Mouse (Mus musculus): ENCODE measurements around the gene Cdh22. TPM values are rescaled to one million over a fixed set of nuclear protein-coding genes. Genes with fewer than 3 reads are reported as not detected.

Gene Cdh22
- polyA plus RNA-seq, 1 experiment from 2014 or later, result 11.0 TPM

DNA sequence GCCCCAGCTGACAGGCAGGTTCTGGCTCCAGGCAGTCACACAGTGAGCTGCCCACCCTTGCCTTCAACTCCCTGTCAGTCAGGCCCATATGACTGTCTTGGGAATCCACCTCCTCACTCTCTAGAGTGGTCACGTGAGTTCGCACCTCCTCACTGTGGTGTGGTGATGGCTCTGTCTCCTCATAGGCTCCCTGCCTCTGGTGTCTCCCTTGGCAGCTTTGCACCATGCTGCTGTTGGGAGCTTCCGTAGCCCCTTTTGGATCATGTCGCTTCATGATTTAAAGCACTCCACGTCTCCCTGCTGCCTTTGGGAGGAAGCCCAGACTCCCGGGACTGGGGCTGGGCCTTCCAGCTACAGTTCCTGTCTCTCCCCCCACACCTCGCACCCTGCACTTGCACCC is 170.2 kb downstream of the Cdh22 start:
- Histone ChIP-seq H3K9me3 (ENCODE audit: control insufficient read depth, low read length) (no peaks in the 10 kb centered on the region), H3K27ac (ENCODE audit: low read depth, low read length) (no peak overlapping the region), H3K27me3 (replicated peaks; ENCODE audit: control insufficient read depth, insufficient read depth, low read length) (0 out of 2 replicates have a peak, but pooled peaks cover under 1% of the 10 kb centered on the region), H3K9ac (ENCODE audit: low read depth, low read length) (no peak overlapping the region), H3K4me1 (ENCODE audit: control insufficient read depth, insufficient read depth, low read depth, low read length) (no peaks in the 10 kb centered on the region), H3K36me3 (ENCODE audit: control insufficient read depth, insufficient read depth, low read length) (no peaks in the 10 kb centered on the region), H3K4me2 (ENCODE audit: low read length) (no peak overlapping the region), H3K4me3 (ENCODE audit: low read length) (no peak overlapping the region)
- no peak for ATAC-seq
- 61% methylated on average over 7 of the region's 7 CpGs for WGBS

DNA sequence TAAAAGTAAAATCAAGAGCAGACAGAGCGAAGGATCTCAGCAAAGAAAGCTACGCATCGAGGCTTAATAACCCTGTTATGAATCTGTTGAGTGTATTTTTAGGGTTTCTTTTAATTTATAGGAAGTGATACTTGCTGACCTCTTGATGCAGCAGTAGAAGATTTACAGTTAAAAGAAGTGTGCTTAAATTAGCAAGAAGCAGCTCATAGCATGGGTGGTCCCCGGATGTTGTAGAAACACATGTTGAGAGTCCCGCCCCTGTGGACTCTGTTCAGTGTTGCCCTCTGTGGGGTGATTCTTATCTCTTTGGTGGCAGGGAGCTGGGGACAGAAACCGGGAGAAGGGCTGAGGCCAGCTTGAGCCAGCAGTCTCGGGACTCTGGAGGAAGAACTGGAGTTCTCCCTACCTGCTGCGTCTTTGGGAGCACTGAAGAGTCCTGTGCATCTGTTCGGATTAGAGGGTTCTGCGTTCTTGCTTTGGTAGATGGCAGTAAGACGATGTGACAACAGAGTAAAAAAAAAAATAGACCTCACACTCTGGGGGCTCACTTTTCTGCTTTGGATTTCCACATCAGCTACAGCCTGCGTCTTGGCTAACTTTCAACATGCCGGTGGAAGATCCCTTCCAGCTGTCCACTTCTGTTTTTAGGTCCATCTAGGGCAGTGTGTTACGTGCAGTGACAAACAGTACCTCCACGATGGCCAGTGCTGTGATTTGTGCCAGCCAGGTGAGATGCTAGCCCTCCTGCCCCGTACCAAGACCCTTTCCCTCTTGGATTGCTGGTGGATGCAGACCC is 172.8 kb downstream of the Cdh22 start:
- no peak overlapping the region for H3K9ac ChIP-seq (ENCODE audit: low read depth, low read length)
- H3K36me3 ChIP-seq (ENCODE audit: control insufficient read depth, insufficient read depth, low read length), result no peaks in the 10 kb centered on the region
- no peak overlapping the region for H3K27ac ChIP-seq (ENCODE audit: low read depth, low read length)
- H3K4me1 ChIP-seq (ENCODE audit: control insufficient read depth, insufficient read depth, low read depth, low read length), result no peaks in the 10 kb centered on the region
- H3K4me3 ChIP-seq (ENCODE audit: low read length), result no peak overlapping the region
- no peak for ATAC-seq
- WGBS, result 83% methylated on average over 16 of the region's 16 CpGs
- H3K27me3 ChIP-seq (replicated peaks; ENCODE audit: control insufficient read depth, insufficient read depth, low read length), result no peaks in the 10 kb centered on the region
- H3K9me3 ChIP-seq (ENCODE audit: control insufficient read depth, low read length), result no peaks in the 10 kb centered on the region
- no peak overlapping the region for H3K4me2 ChIP-seq (ENCODE audit: low read length)

Other genes starting within 250 kb of the Cdh22 start
- gene Ncoa5, start 200.0 kb downstream of the Cdh22 start, polyA plus RNA-seq (2015; fragmentation: Nextera tagmentation; extraction: Ambion mirVana), result 83.8 and 90.0 TPM in 2 replicates
- 6.1 and 7.9 TPM in 2 replicates for gene Cd40, start 179.2 kb downstream of the Cdh22 start, polyA plus RNA-seq (2015; fragmentation: Nextera tagmentation; extraction: Ambion mirVana)
- not detected in 2 replicates for gene 1700025C18Rik, start 144.1 kb downstream of the Cdh22 start, polyA plus RNA-seq (2015; fragmentation: Nextera tagmentation; extraction: Ambion mirVana)
- gene Slc35c2, start 53.0 kb upstream of the Cdh22 start, polyA plus RNA-seq (2015; fragmentation: Nextera tagmentation; extraction: Ambion mirVana), result 73.4 and 79.6 TPM in 2 replicates
- gene Elmo2, start 91.6 kb upstream of the Cdh22 start, polyA plus RNA-seq (2015; fragmentation: Nextera tagmentation; extraction: Ambion mirVana), result 96.2 and 115 TPM in 2 replicates
- 4.5 and 5.5 TPM in 2 replicates for gene Zfp663, start 133.9 kb upstream of the Cdh22 start, polyA plus RNA-seq (2015; fragmentation: Nextera tagmentation; extraction: Ambion mirVana)
- 6.8 and 9.0 TPM in 2 replicates for gene Zfp334, start 153.4 kb upstream of the Cdh22 start, polyA plus RNA-seq (2015; fragmentation: Nextera tagmentation; extraction: Ambion mirVana)
- 0.04 and 0.05 TPM in 2 replicates for gene Ocstamp, start 165.6 kb upstream of the Cdh22 start, polyA plus RNA-seq (2015; fragmentation: Nextera tagmentation; extraction: Ambion mirVana)
- 11.7 and 13.1 TPM in 2 replicates for gene Slc13a3, start 238.4 kb upstream of the Cdh22 start, polyA plus RNA-seq (2015; fragmentation: Nextera tagmentation; extraction: Ambion mirVana)

Data from hindbrain, embryonic 16.5 days (tissue).